Mouse (Mus musculus): Measurements from ENCODE around the gene Tnrc6b. TPM values are rescaled to one million over a fixed set of nuclear protein-coding genes. Genes with fewer than 3 reads are reported as not detected.
A peak's percentile ranks its signal among the peaks of the same experiment; 100 is the strongest.

Tnrc6b gene
- 16.3 and 19.2 TPM in 2 replicates for polyA plus RNA-seq (2014; fragmentation: Nextera tagmentation; extraction: Ambion mirVana)

- Histone ChIP-seq H3K4me3 (ENCODE audit: low read depth, low read length) (peak within 1 kb of the TSS; percentile 96), H3K4me1 (replicated peaks; ENCODE audit: control insufficient read depth, insufficient read depth, low read length) (peaks cover 33% of the 10 kb centered on the region), H3K9ac (ENCODE audit: low read length) (peak within 1 kb of the TSS; percentile 91), H3K27ac (ENCODE audit: low read depth) (peak within 1 kb of the TSS; percentile 95), H3K9me3 (ENCODE audit: control insufficient read depth, low read length) (no peaks in the 10 kb centered on the region), H3K4me2 (ENCODE audit: low read length) (peak within 1 kb of the TSS; percentile 68), H3K36me3 (ENCODE audit: control insufficient read depth, insufficient read depth, low read length) (no peaks in the 10 kb centered on the region), H3K27me3 (replicated peaks; ENCODE audit: control insufficient read depth, insufficient read depth, low read length) (no peaks in the 10 kb centered on the region)
- ATAC-seq (replicated peaks; ENCODE audit: low FRiP score, low TSS enrichment, low read depth), result peak; percentile 96
- under 1% methylated on average over 38 of the region's 39 CpGs for WGBS
- peak; percentile 98 for DNase-seq (ENCODE audit: low spot score)
Measured at GRCm38 (mm10) chr15:80710608-80711363, at the start of gene Tnrc6b. Tnrc6b (plus strand) TSS chr15:80711313.

DNA sequence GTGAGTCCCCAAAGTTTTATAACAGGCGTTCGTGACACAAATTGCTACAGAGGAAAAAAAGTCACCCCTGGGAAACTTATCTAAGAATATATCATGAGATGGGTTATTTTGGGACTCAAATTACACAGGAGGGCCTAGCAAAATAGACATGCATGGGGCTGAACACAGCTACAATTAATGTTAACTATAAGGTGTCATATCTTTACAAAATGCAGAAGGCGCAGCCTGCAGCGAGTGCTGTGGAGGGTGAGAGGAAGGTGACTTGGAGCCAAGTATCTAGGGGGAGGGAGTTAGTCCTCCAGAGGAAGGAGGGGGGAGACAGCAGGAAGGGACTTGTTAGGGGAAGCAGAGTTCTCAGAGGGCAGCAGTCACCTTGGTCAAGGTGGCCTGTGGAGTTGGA lies 46.7 kb upstream of the Tnrc6b start:
- WGBS, result 67% methylated on average over 4 of the region's 4 CpGs
- H3K4me3 ChIP-seq (ENCODE audit: low read depth, low read length), result no peak overlapping the region
- no peak overlapping the region for H3K27ac ChIP-seq (ENCODE audit: low read depth)
- DNase-seq (ENCODE audit: low spot score) (no peak), ATAC-seq (replicated peaks; ENCODE audit: low FRiP score, low TSS enrichment, low read depth) (no peak)
- no peak overlapping the region for H3K4me2 ChIP-seq (ENCODE audit: low read length)
- no peaks in the 10 kb centered on the region for H3K4me1 ChIP-seq (replicated peaks; ENCODE audit: control insufficient read depth, insufficient read depth, low read length)
- no peaks in the 10 kb centered on the region for H3K27me3 ChIP-seq (replicated peaks; ENCODE audit: control insufficient read depth, insufficient read depth, low read length)
- no peaks in the 10 kb centered on the region for H3K36me3 ChIP-seq (ENCODE audit: control insufficient read depth, insufficient read depth, low read length)
- H3K9ac ChIP-seq (ENCODE audit: low read length), result no peak overlapping the region
- H3K9me3 ChIP-seq (ENCODE audit: control insufficient read depth, low read length), result no peaks in the 10 kb centered on the region

- peak; percentile 65 for DNase-seq (ENCODE audit: low spot score)
- no peaks in the 10 kb centered on the region for H3K9me3 ChIP-seq (ENCODE audit: control insufficient read depth, low read length)
- peak within 1 kb of the TSS; percentile 29; the same call in 1 of the 2 replicates for H3K9ac ChIP-seq (ENCODE audit: low read length)
- peaks cover 5% of the 10 kb centered on the region for H3K4me1 ChIP-seq (replicated peaks; ENCODE audit: control insufficient read depth, insufficient read depth, low read length)
- H3K36me3 ChIP-seq (ENCODE audit: control insufficient read depth, insufficient read depth, low read length), result no peaks in the 10 kb centered on the region
- peak within 1 kb of the TSS; percentile 38 for H3K4me3 ChIP-seq (ENCODE audit: low read depth, low read length)
- WGBS, result 6% methylated on average over 84 of the region's 85 CpGs
- peak within 1 kb of the TSS; percentile 61 for H3K4me2 ChIP-seq (ENCODE audit: low read length)
- peaks cover 26% of the 10 kb centered on the region for H3K27me3 ChIP-seq (replicated peaks; ENCODE audit: control insufficient read depth, insufficient read depth, low read length)
- ATAC-seq (replicated peaks; ENCODE audit: low FRiP score, low TSS enrichment, low read depth), result peak; percentile 75
- H3K27ac ChIP-seq (ENCODE audit: low read depth), result no peak within 1 kb of the TSS
Measured at GRCm38 (mm10) chr15:80671295-80672252, 39.5 kb upstream of the Tnrc6b start, which contains the start of gene Fam83f. Fam83f (plus strand) TSS chr15:80671847.

DNA sequence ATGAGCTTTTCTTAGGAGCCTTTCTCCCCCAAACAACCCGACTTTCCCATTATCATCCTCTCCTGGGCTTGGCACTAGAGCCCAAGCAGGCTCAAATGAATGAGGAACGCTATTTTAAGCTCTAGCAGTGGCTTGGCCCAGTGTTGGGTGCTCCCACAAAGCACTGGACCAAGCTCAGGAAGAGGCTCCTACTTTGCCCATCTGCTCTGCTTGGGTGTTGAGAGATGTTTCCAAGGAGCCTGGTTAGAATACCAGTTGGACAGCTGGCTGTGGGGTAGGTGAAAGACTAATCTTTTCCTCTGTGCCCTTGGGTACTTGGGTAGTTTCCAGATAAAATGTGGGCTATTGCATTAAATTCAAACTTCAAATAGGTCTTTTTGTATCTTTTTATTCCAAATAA lies 38.3 kb upstream of the Tnrc6b start:
- no peak overlapping the region for H3K9ac ChIP-seq (ENCODE audit: low read length)
- WGBS, result 58% methylated on average over 2 of the region's 2 CpGs
- peaks cover 5% of the 10 kb centered on the region for H3K4me1 ChIP-seq (replicated peaks; ENCODE audit: control insufficient read depth, insufficient read depth, low read length)
- no peak for DNase-seq (ENCODE audit: low spot score)
- H3K9me3 ChIP-seq (ENCODE audit: control insufficient read depth, low read length), result no peaks in the 10 kb centered on the region
- H3K4me3 ChIP-seq (ENCODE audit: low read depth, low read length), result no peak overlapping the region
- peaks cover 26% of the 10 kb centered on the region for H3K27me3 ChIP-seq (replicated peaks; ENCODE audit: control insufficient read depth, insufficient read depth, low read length)
- H3K36me3 ChIP-seq (ENCODE audit: control insufficient read depth, insufficient read depth, low read length), result no peaks in the 10 kb centered on the region
- ATAC-seq (replicated peaks; ENCODE audit: low FRiP score, low TSS enrichment, low read depth), result no peak
- 0 out of 2 replicates have a peak overlapping the region, but pooled peaks have one; percentile 61 for H3K4me2 ChIP-seq (ENCODE audit: low read length)
- H3K27ac ChIP-seq (ENCODE audit: low read depth), result no peak overlapping the region

DNA sequence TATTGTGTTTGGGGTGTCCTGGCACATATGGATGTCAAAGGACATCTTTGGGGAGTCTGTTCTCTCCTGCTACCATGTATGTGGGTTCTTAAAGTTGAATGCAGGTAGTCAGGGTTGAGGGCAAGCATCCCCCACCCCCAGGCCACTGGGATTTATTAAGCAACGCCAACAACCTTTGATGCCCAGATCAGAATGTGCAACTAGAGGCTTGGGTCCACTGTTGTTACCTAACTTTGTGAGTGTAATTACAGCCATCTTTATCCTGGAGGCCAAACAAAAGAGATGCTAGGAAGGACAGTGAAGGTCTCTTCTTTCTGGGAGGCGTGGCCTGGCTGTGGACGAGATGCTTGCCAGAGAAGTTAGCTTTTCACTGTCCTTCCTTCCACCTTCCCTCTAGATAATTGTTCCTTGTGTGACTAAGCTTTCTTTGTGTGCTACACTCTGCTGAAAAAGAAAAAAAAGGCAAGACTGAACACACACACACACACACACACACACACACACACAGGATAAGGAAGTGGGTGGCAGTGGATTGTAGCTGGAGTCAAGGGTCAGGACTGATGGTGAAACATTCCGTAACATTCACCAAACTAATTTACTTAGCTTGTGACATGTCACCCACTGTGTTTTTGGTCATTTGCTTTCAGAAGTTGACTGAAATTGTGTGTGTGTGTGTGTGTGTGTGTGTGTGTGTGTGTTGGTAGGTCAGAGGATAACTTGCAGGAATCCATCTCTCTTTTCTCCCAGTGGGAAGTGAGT lies 37.6 kb upstream of the Tnrc6b start:
- Histone ChIP-seq H3K4me2 (ENCODE audit: low read length) (no peak overlapping the region), H3K4me3 (ENCODE audit: low read depth, low read length) (no peak overlapping the region)

GRCm38 (mm10) chr15:80674700-80675099 lies 36.4 kb upstream of the Tnrc6b start:
- WGBS, result 62% methylated on average over 6 of the region's 6 CpGs
- peaks cover 26% of the 10 kb centered on the region for H3K27me3 ChIP-seq (replicated peaks; ENCODE audit: control insufficient read depth, insufficient read depth, low read length)
- H3K27ac ChIP-seq (ENCODE audit: low read depth), result no peak overlapping the region
- H3K9ac ChIP-seq (ENCODE audit: low read length), result no peak overlapping the region
- 0 out of 2 replicates have a peak, but pooled peaks have one; percentile 36 for ATAC-seq (replicated peaks; ENCODE audit: low FRiP score, low TSS enrichment, low read depth)
- no peak overlapping the region for H3K4me2 ChIP-seq (ENCODE audit: low read length)
- DNase-seq (ENCODE audit: low spot score), result peak; percentile 56
- H3K4me3 ChIP-seq (ENCODE audit: low read depth, low read length), result no peak overlapping the region
- H3K9me3 ChIP-seq (ENCODE audit: control insufficient read depth, low read length), result no peaks in the 10 kb centered on the region
- peaks cover 10% of the 10 kb centered on the region for H3K4me1 ChIP-seq (replicated peaks; ENCODE audit: control insufficient read depth, insufficient read depth, low read length)
- no peaks in the 10 kb centered on the region for H3K36me3 ChIP-seq (ENCODE audit: control insufficient read depth, insufficient read depth, low read length)

More for the DNA sequence above, 37.6 kb upstream of the Tnrc6b start:
- Histone ChIP-seq H3K4me1 (replicated peaks; ENCODE audit: control insufficient read depth, insufficient read depth, low read length) (peaks cover 8% of the 10 kb centered on the region), H3K9me3 (ENCODE audit: control insufficient read depth, low read length) (no peaks in the 10 kb centered on the region), H3K9ac (ENCODE audit: low read length) (no peak overlapping the region), H3K36me3 (ENCODE audit: control insufficient read depth, insufficient read depth, low read length) (no peaks in the 10 kb centered on the region), H3K27me3 (replicated peaks; ENCODE audit: control insufficient read depth, insufficient read depth, low read length) (peaks cover 26% of the 10 kb centered on the region), H3K27ac (ENCODE audit: low read depth) (no peak overlapping the region)
- DNase-seq (ENCODE audit: low spot score) (no peak), ATAC-seq (replicated peaks; ENCODE audit: low FRiP score, low TSS enrichment, low read depth) (no peak)
- WGBS, result 75% methylated on average over 4 of the region's 4 CpGs

GRCm38 (mm10) chr15:80679515-80680215 lies 31.4 kb upstream of the Tnrc6b start:
- WGBS, result 43% methylated on average over 8 of the region's 8 CpGs
- Histone ChIP-seq H3K9me3 (ENCODE audit: control insufficient read depth, low read length) (no peaks in the 10 kb centered on the region), H3K36me3 (ENCODE audit: control insufficient read depth, insufficient read depth, low read length) (no peaks in the 10 kb centered on the region), H3K4me3 (ENCODE audit: low read depth, low read length) (no peak overlapping the region), H3K27me3 (replicated peaks; ENCODE audit: control insufficient read depth, insufficient read depth, low read length) (no peaks in the 10 kb centered on the region), H3K27ac (ENCODE audit: low read depth) (no peak overlapping the region), H3K9ac (ENCODE audit: low read length) (no peak overlapping the region), H3K4me2 (ENCODE audit: low read length) (no peak overlapping the region), H3K4me1 (replicated peaks; ENCODE audit: control insufficient read depth, insufficient read depth, low read length) (peaks cover 13% of the 10 kb centered on the region)
- DNase-seq (ENCODE audit: low spot score), result no peak
- no peak for ATAC-seq (replicated peaks; ENCODE audit: low FRiP score, low TSS enrichment, low read depth)
